Mouse (Mus musculus): ENCODE measurements around the gene Gstm3.
"Not testable (repeated sequence)": the region's sequence is repeated elsewhere in the genome, so short reads cannot be mapped to it uniquely, and the experiment has no call there.

GRCm38 (mm10) chr3:107955260-107955659, 13.8 kb downstream of the Gstm3 start:
- not testable (repeated sequence) for TF ChIP-seq POLR2A (IDR thresholded peaks at IDR 0.05; ENCODE audit: low read depth, low read length); CTCF (IDR thresholded peaks at IDR 0.05; ENCODE audit: extremely low read depth, insufficient read depth, insufficient read length, insufficient replicate concordance)

All from spleen, adult 2 months (tissue).